Mouse (Mus musculus) megakaryocyte, embryonic 14.5 days (primary cell): ENCODE data around the gene Gpx7.

ENCODE experiments used
- FLI1 ChIP-seq: IDR thresholded peaks from 2 replicates; pipeline ENCODE4 v1.6.1; 2012; ENCODE audit warnings: low read length, inconsistent platforms, mixed read lengths
- GATA1 ChIP-seq: IDR thresholded peaks from 3 replicates; pipeline ENCODE4 v1.6.1; 2012; ENCODE audit warnings: mixed read lengths, low read length, inconsistent platforms, borderline replicate concordance

- TF ChIP-seq FLI1: no peak
- no peak for TF ChIP-seq GATA1
Observed at GRCm38 (mm10) chr4:108391124-108391523, 15.6 kb downstream of the Gpx7 start.
